Mouse (Mus musculus) inflammation-experienced regulatory T-cells, adult 16 weeks (primary cell): Measurements from ENCODE around the gene Rgs17. TPM values are rescaled to one million over a fixed set of nuclear protein-coding genes. Genes with fewer than 3 reads are reported as not detected.

ENCODE experiments used
- polyA plus RNA-seq: library from polyadenylated mRNA; unstranded; fragments of 100-300 nt; shearing (Covaris generic); gene quantifications from one replicate; pipeline ENCODE4 v1.2.1, GENCODE M21; 2017

Gene Rgs17
- polyA plus RNA-seq: not detected

GRCm38 (mm10) chr10:5922294-5922828, at the start of gene Rgs17:
Gene Rgs17, minus strand, starts transcription at chr10:5922400.

GRCm38 (mm10) chr10:5823740-5824491, 98.3 kb downstream of the Rgs17 start, which contains the start of gene Mtrf1l:
Gene Mtrf1l, minus strand, starts transcription at chr10:5823910.

GRCm38 (mm10) chr10:5805243-5805730, 116.9 kb downstream of the Rgs17 start, which contains the start of gene Fbxo5:
Gene Fbxo5, minus strand, starts transcription at chr10:5805600.

Other genes with a start within 250 kb of the Rgs17 start
- gene Fbxo5, start 116.8 kb downstream of the Rgs17 start, polyA plus RNA-seq: 24.2 TPM
- gene Mtrf1l, start 98.5 kb downstream of the Rgs17 start, polyA plus RNA-seq: 4.4 TPM